In genomic region chr1:135688686-135689085, GRCm38 (mm10) we compare ENCODE assay signal across 8 mouse cellular contexts. TPM values are rescaled to one million over a fixed set of nuclear protein-coding genes. Genes with fewer than 3 reads are reported as not detected.
A peak's percentile ranks its signal among the peaks of the same experiment; 100 is the strongest.
DNase-seq lines count a peak whose midpoint lies in the region; ATAC-seq and TF ChIP-seq lines count a peak whose summit lies in the region.

No protein-coding gene starts in this region.

- 0 out of 2 replicates have a peak, but pooled peaks cover 2% of the 10 kb centered on the region for H3K27me3 ChIP-seq in liver, adult 2 months (ENCODE audit: control insufficient read depth, insufficient read depth, low read length)
- peaks cover 30% of the 10 kb centered on the region for H3K27me3 ChIP-seq in embryonic facial prominence, embryonic 13.5 days
- peaks cover 37% of the 10 kb centered on the region for H3K27me3 ChIP-seq in limb, embryonic 10.5 days (ENCODE audit: low read depth, poor library complexity, severe bottlenecking)
- peaks cover 37% of the 10 kb centered on the region for H3K27me3 ChIP-seq in neural tube, embryonic 13.5 days

- no peak for DNase-seq in liver, adult 2 months (ENCODE audit: extremely low read depth, low read depth, low spot score)
- DNase-seq in liver (no peak), MN1 (ENCODE audit: low spot score) (no peak)
- no peak for DNase-seq in limb, embryonic 10.5 days (ENCODE audit: low spot score)
- DNase-seq in cerebellum, adult 8-10 months, result no peak

- no peaks in the 10 kb centered on the region for H3K79me2 ChIP-seq in liver, adult 2 months (ENCODE audit: control insufficient read depth, insufficient read depth, low read length)

- H3K9me3 ChIP-seq in embryonic facial prominence, embryonic 13.5 days, result no peaks in the 10 kb centered on the region
- no peaks in the 10 kb centered on the region for H3K9me3 ChIP-seq in limb, embryonic 10.5 days (replicated peaks)
- no peaks in the 10 kb centered on the region for H3K9me3 ChIP-seq in neural tube, embryonic 13.5 days

- H3K4me3 ChIP-seq in liver, adult 2 months (ENCODE audit: insufficient read depth, low read depth, low read length), result peak overlapping the region; percentile 57; the same call in 1 of the 2 replicates
- peak overlapping the region; percentile 65 for H3K4me3 ChIP-seq in embryonic facial prominence, embryonic 13.5 days
- H3K4me3 ChIP-seq in limb, embryonic 10.5 days, result peak overlapping the region; percentile 85
- peak overlapping the region; percentile 71 for H3K4me3 ChIP-seq in neural tube, embryonic 13.5 days

- H3K4me2 ChIP-seq in embryonic facial prominence, embryonic 13.5 days, result peak overlapping the region; percentile 86
- peak overlapping the region; percentile 95 for H3K4me2 ChIP-seq in neural tube, embryonic 13.5 days

- no peak overlapping the region for H3K9ac ChIP-seq in liver, adult 2 months (ENCODE audit: low read depth, low read length)
- peak overlapping the region; percentile 79 for H3K9ac ChIP-seq in embryonic facial prominence, embryonic 13.5 days
- H3K9ac ChIP-seq in neural tube, embryonic 13.5 days, result peak overlapping the region; percentile 81; the same call in 1 of the 2 replicates

- no peak for TF ChIP-seq POLR2A in liver, adult 2 months (IDR thresholded peaks at IDR 0.05; ENCODE audit: extremely low read depth, insufficient read depth, low read length)

- no peaks in the 10 kb centered on the region for H3K36me3 ChIP-seq in liver, adult 2 months (ENCODE audit: control insufficient read depth, insufficient read depth, low read length)
- H3K36me3 ChIP-seq in embryonic facial prominence, embryonic 13.5 days, result no peaks in the 10 kb centered on the region
- no peaks in the 10 kb centered on the region for H3K36me3 ChIP-seq in limb, embryonic 10.5 days
- H3K36me3 ChIP-seq in neural tube, embryonic 13.5 days, result no peaks in the 10 kb centered on the region

- ATAC-seq in embryonic facial prominence, embryonic 13.5 days (ENCODE audit: insufficient number of reproducible peaks, insufficient read depth, low FRiP score, low TSS enrichment, low read depth), result no peak
- 0 out of 2 replicates have a peak, but pooled peaks have one; percentile 12 for ATAC-seq in neural tube, embryonic 13.5 days (ENCODE audit: low read depth)
- no peak for ATAC-seq in monocyte, adult 5-6 weeks (replicated peaks; ENCODE audit: insufficient number of reproducible peaks, low FRiP score, low TSS enrichment, poor library complexity, severe bottlenecking)

- 57% methylated on average over 6 of the region's 6 CpGs for WGBS in liver, adult 2 months
- WGBS in embryonic facial prominence, embryonic 13.5 days, result 11% methylated on average over 6 of the region's 6 CpGs
- WGBS in limb, embryonic 10.5 days, result 9% methylated on average over 6 of the region's 6 CpGs
- WGBS in neural tube, embryonic 13.5 days, result 19% methylated on average over 6 of the region's 6 CpGs

- 0 out of 2 replicates have a peak overlapping the region, but pooled peaks have one; percentile 14 for H3K27ac ChIP-seq in liver, adult 2 months (replicated peaks; ENCODE audit: insufficient read depth, low read depth, low read length)
- H3K27ac ChIP-seq in embryonic facial prominence, embryonic 13.5 days, result peak overlapping the region; percentile 85
- H3K27ac ChIP-seq in limb, embryonic 10.5 days, result peak overlapping the region; percentile 95
- H3K27ac ChIP-seq in neural tube, embryonic 13.5 days (replicated peaks), result peak overlapping the region; percentile 85; the same call in 1 of the 2 replicates

- no peaks in the 10 kb centered on the region for H3K4me1 ChIP-seq in liver, adult 2 months (ENCODE audit: control insufficient read depth, insufficient read depth, low read length)
- peaks cover 33% of the 10 kb centered on the region for H3K4me1 ChIP-seq in embryonic facial prominence, embryonic 13.5 days
- H3K4me1 ChIP-seq in limb, embryonic 10.5 days, result peaks cover 55% of the 10 kb centered on the region
- H3K4me1 ChIP-seq in neural tube, embryonic 13.5 days (replicated peaks), result peaks cover 34% of the 10 kb centered on the region

- TF ChIP-seq CTCF in liver, adult 2 months (IDR thresholded peaks at IDR 0.05; ENCODE audit: low read depth, low read length), result no peak

RNA-seq across cellular contexts. Expression of gene Csrp1, which starts 31.2 kb away (rescaled TPM):
- 11.9 and 12.2 TPM in 2 replicates for total RNA-seq in liver, adult 2 months (2014; rRNA removed)
- polyA plus RNA-seq in liver, adult 2 months (2012; rRNA removed), result 12.1 and 13.7 TPM in 2 replicates
- polyA plus RNA-seq in embryonic facial prominence, embryonic 13.5 days (2015; fragmentation: Nextera tagmentation; extraction: Ambion mirVana), result 77.0 and 79.3 TPM in 2 replicates
- polyA plus RNA-seq in limb, embryonic 10.5 days (2016; fragmentation: Nextera tagmentation; extraction: Ambion mirVana), result 46.3 and 54.4 TPM in 2 replicates
- 28.0 and 30.6 TPM in 2 replicates for polyA plus RNA-seq in neural tube, embryonic 13.5 days (2015; fragmentation: Nextera tagmentation; extraction: Ambion mirVana)
- total RNA-seq in monocyte, adult 5-6 weeks (2017), result 25.1 to 38.6 TPM (median 32.4 TPM) in 3 replicates

Comparison
In these comparisons a context has a peak if more than half of its experiments do, and no peak if none do; other contexts are left out.
1. H3K27ac ChIP-seq: peak in every context shown above with its lines; median percentile 95 in limb, embryonic 10.5 days; 85 in embryonic facial prominence, embryonic 13.5 days; 85 in neural tube, embryonic 13.5 days; 14 in liver, adult 2 months.